In genomic region chr7:37390271-37390670, GRCm38 (mm10) we compare ENCODE assay signal across 19 mouse cellular contexts.
"Had no signal": no experiment of that assay in that cellular context is flagged by ENCODE, and none has a peak within 500 bp of the region (broad histone marks: within the 10 kb centered on the region; RNA-seq: fewer than 3 reads in every experiment).

No protein-coding gene starts in this region.

- H3K27ac ChIP-seq: lung, embryonic 15.5 days; midbrain, embryonic 10.5 days; midbrain, embryonic 12.5 days; neural tube, embryonic 13.5 days; neural tube, embryonic 15.5 days had no signal

- H3K9ac ChIP-seq: lung, embryonic 15.5 days; midbrain, embryonic 12.5 days; neural tube, embryonic 13.5 days; neural tube, embryonic 15.5 days had no signal

- ATAC-seq: lung, postnatal 0 days; midbrain, embryonic 16.5 days had no signal

- H3K4me3 ChIP-seq: lung, embryonic 15.5 days; midbrain, embryonic 10.5 days; midbrain, embryonic 12.5 days; myocyte; neural tube, embryonic 13.5 days; neural tube, embryonic 15.5 days had no signal

- DNase-seq: lung, adult 2 months; lung, postnatal 4 days; midbrain, embryonic 14.5 days; retina, postnatal 1 day; right cerebral cortex, adult 18-20 months; right cerebral cortex, postnatal 25 days; right cerebral cortex, postnatal 4 days; spleen, adult 18-20 months; thymus, adult 18-20 months; thymus, postnatal 14 days; thymus, postnatal 36 days had no signal

- H3K4me2 ChIP-seq: lung, embryonic 15.5 days; midbrain, embryonic 12.5 days; neural tube, embryonic 13.5 days; neural tube, embryonic 15.5 days had no signal

- H3K27me3 ChIP-seq: lung, embryonic 15.5 days; midbrain, embryonic 12.5 days; neural tube, embryonic 13.5 days; neural tube, embryonic 15.5 days had no signal

- H3K4me1 ChIP-seq: neural tube, embryonic 15.5 days had no signal

- H3K36me3 ChIP-seq: lung, embryonic 15.5 days; midbrain, embryonic 10.5 days; midbrain, embryonic 12.5 days; neural tube, embryonic 13.5 days; neural tube, embryonic 15.5 days had no signal

- H3K9me3 ChIP-seq: lung, embryonic 15.5 days; midbrain, embryonic 10.5 days; midbrain, embryonic 12.5 days; neural tube, embryonic 13.5 days; neural tube, embryonic 15.5 days had no signal
